Mouse (Mus musculus): Measurements from ENCODE around the gene Usp3. TPM values are rescaled to one million over a fixed set of nuclear protein-coding genes. Genes with fewer than 3 reads are reported as not detected.
A peak's percentile ranks its signal among the peaks of the same experiment; 100 is the strongest.

Gene Usp3
- polyA plus RNA-seq (2015; fragmentation: Nextera tagmentation; extraction: Ambion mirVana) = 51.4 and 57.1 TPM in 2 replicates

DNA sequence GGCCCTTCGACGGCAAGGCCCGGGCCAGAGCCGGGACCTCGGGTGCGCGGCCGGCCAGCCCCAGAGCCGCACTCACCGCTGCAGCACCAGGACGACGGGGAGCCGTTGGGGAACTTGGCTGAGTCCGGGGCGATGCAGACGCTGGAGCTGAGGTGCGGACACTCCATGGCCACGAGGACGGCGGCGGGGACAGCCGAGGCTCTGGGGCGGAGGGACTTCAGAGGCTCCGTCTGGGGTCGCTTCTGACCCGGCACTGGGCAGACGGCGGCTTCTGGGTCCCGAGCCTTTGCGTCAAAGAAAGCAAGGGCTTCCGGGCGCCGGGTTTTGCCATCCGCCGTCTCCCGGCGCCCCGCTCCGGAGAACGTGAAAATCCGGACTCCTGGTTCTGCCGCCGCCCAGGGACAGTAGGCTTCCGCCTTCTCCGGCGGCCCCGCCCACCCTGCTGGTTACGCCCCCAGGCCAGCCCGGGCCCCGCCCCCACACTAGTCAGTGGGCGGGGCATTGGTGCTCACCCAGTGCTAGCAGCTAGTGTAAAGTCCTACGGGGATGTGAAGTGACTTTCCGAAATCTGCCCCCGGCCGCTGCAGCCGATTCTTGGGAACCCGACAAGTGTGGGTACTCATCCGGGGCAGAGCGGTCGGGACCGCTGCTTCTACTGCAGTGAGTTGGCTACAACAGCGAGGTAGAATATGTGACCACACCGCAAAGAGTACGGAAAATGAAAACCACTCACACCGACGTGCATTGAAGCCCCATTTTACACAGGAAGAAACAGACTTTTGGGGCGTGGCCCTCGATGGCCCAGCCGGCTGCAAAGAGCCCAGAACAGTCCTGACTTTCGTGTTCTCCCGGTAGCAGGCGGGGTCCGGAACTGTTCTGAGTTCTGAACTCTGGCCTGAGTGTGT, at the start of gene Usp3:
Usp3 (minus strand) TSS at position 435 of the 905 bp plus-strand sequence.
- no peaks in the 10 kb centered on the region for H3K27me3 ChIP-seq
- H3K4me3 ChIP-seq = peak within 1 kb of the TSS; percentile 80
- peak within 1 kb of the TSS; percentile 89 for H3K9ac ChIP-seq
- no peaks in the 10 kb centered on the region for H3K9me3 ChIP-seq
- no peaks in the 10 kb centered on the region for H3K36me3 ChIP-seq
- under 1% methylated on average over 73 of the region's 73 CpGs for WGBS
- H3K27ac ChIP-seq = peak within 1 kb of the TSS; percentile 93
- H3K4me1 ChIP-seq = peaks cover 44% of the 10 kb centered on the region
- peak; percentile 93 for ATAC-seq (ENCODE audit: borderline replicate concordance, extremely low read depth, low FRiP score, low TSS enrichment)
- H3K4me2 ChIP-seq = peak within 1 kb of the TSS; percentile 80

GRCm38 (mm10) chr9:66640491-66640890, 47.5 kb upstream of the Usp3 start:
- H3K27ac ChIP-seq = no peak overlapping the region
- H3K4me1 ChIP-seq = no peaks in the 10 kb centered on the region
- no peak overlapping the region for H3K4me2 ChIP-seq
- no peaks in the 10 kb centered on the region for H3K9me3 ChIP-seq
- H3K36me3 ChIP-seq = no peaks in the 10 kb centered on the region
- WGBS = 74% methylated on average over 7 of the region's 7 CpGs
- no peak overlapping the region for H3K9ac ChIP-seq
- ATAC-seq (ENCODE audit: borderline replicate concordance, extremely low read depth, low FRiP score, low TSS enrichment) = no peak
- no peaks in the 10 kb centered on the region for H3K27me3 ChIP-seq
- no peak overlapping the region for H3K4me3 ChIP-seq

- no peak overlapping the region for H3K9ac ChIP-seq
- H3K9me3 ChIP-seq = no peaks in the 10 kb centered on the region
- 86% methylated on average over 2 of the region's 2 CpGs for WGBS
- no peak for ATAC-seq (ENCODE audit: borderline replicate concordance, extremely low read depth, low FRiP score, low TSS enrichment)
- no peaks in the 10 kb centered on the region for H3K4me1 ChIP-seq
- no peaks in the 10 kb centered on the region for H3K36me3 ChIP-seq
- H3K27ac ChIP-seq = no peak overlapping the region
- H3K27me3 ChIP-seq = no peaks in the 10 kb centered on the region
- no peak overlapping the region for H3K4me2 ChIP-seq
- no peak overlapping the region for H3K4me3 ChIP-seq
Observed at GRCm38 (mm10) chr9:66639626-66640025, 46.7 kb upstream of the Usp3 start.

- Histone ChIP-seq H3K36me3 (no peaks in the 10 kb centered on the region), H3K9me3 (no peaks in the 10 kb centered on the region), H3K9ac (no peak overlapping the region), H3K4me1 (peaks cover 11% of the 10 kb centered on the region; the same call in 1 of the 2 replicates), H3K27me3 (no peaks in the 10 kb centered on the region), H3K27ac (no peak overlapping the region), H3K4me2 (no peak overlapping the region), H3K4me3 (no peak overlapping the region)
- no peak for ATAC-seq (ENCODE audit: borderline replicate concordance, extremely low read depth, low FRiP score, low TSS enrichment)
- 72% methylated on average over 1 of the region's 1 CpGs for WGBS
Observed at GRCm38 (mm10) chr9:66632441-66632840, 39.5 kb upstream of the Usp3 start.

GRCm38 (mm10) chr9:66630931-66631330, 38.0 kb upstream of the Usp3 start:
- no peaks in the 10 kb centered on the region for H3K36me3 ChIP-seq
- no peak overlapping the region for H3K4me2 ChIP-seq
- no peak overlapping the region for H3K27ac ChIP-seq
- peaks cover 21% of the 10 kb centered on the region for H3K4me1 ChIP-seq
- no peaks in the 10 kb centered on the region for H3K27me3 ChIP-seq
- H3K4me3 ChIP-seq = no peak overlapping the region
- no peak for ATAC-seq (ENCODE audit: borderline replicate concordance, extremely low read depth, low FRiP score, low TSS enrichment)
- no peak overlapping the region for H3K9ac ChIP-seq
- WGBS = 20% methylated on average over 1 of the region's 1 CpGs
- H3K9me3 ChIP-seq = no peaks in the 10 kb centered on the region

DNA sequence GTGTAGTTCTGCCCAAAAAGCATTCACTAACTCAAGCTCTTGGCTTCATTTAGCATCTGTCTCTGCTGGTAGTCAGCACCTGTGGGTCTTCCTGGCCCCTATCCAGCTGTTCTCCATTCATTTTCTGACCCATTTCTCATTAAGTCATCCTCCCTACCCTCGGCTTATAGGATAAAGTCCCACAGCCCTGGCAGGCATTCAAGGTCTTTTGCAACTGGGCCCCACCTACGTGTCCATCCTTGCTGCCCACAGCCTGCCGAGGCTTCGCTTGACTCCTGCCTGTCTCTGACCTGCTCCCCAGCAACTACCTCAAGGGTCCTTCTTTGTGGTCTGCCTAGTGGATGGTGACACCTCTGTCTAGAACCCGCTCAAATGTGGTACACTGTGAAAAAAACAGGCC, 33.7 kb upstream of the Usp3 start:
- Histone ChIP-seq H3K4me2 (no peak overlapping the region), H3K9me3 (no peaks in the 10 kb centered on the region), H3K4me1 (peaks cover 31% of the 10 kb centered on the region), H3K27me3 (no peaks in the 10 kb centered on the region), H3K9ac (no peak overlapping the region), H3K36me3 (no peaks in the 10 kb centered on the region), H3K4me3 (no peak overlapping the region), H3K27ac (peak overlapping the region; percentile 45; the same call in 1 of the 2 replicates)
- ATAC-seq (ENCODE audit: borderline replicate concordance, extremely low read depth, low FRiP score, low TSS enrichment) = no peak
- 67% methylated on average over 5 of the region's 5 CpGs for WGBS

DNA sequence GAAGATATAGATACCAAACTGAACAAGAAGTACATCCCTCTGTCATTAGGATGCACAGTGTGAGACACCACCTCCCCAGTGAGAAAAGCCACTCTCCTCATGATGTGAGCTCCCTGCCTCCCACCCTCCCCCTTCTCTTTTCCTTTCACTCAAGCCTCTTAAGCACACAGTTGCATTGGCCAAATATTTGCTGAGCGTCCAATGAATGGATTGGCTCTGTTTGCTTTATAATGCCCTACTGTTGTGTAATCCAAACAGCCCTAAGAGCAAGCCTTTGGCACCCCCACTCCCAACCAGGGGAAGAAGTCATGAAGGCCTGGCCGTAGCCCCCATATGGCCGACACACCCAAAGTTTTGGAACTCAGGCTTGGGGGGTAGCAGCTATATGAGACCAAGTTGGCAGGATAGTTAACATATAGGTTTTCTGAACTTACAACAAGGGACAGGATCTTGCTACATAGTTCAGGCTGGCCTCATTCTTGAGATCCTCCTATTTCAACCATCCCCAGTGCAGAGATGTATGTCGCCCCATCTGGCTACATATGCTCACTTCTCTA, 33.1 kb upstream of the Usp3 start:
- Histone ChIP-seq H3K4me1 (peaks cover 35% of the 10 kb centered on the region), H3K27me3 (no peaks in the 10 kb centered on the region), H3K27ac (peak overlapping the region; percentile 45; the same call in 1 of the 2 replicates), H3K9ac (no peak overlapping the region), H3K9me3 (no peaks in the 10 kb centered on the region), H3K4me2 (no peak overlapping the region), H3K4me3 (no peak overlapping the region), H3K36me3 (no peaks in the 10 kb centered on the region)
- peak; percentile 49 for ATAC-seq (ENCODE audit: borderline replicate concordance, extremely low read depth, low FRiP score, low TSS enrichment)
- WGBS = 55% methylated on average over 4 of the region's 4 CpGs

DNA sequence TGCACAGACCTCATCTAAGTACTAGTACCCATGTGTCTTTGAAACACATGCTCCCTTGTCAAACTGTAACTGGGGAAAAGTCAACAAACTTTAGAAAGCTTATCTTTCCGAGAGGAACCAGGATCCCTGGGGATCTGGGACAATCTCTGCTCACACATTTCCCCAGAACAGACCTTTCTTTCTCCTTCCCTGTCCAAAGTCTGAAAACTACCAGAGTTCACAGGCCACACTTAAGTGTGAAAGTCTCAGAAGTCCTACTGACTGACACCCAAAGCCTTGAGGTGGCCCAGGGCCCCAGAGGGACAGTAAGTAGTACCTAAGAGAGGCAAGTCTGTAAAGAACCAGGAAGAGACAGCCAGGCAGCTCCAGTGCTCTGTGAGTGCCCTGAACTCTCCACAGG, 31.9 kb upstream of the Usp3 start:
- H3K4me3 ChIP-seq = no peak overlapping the region
- no peak for ATAC-seq (ENCODE audit: borderline replicate concordance, extremely low read depth, low FRiP score, low TSS enrichment)

GRCm38 (mm10) chr9:66623627-66624026, 30.7 kb upstream of the Usp3 start:
- Histone ChIP-seq H3K27me3 (no peaks in the 10 kb centered on the region), H3K4me1 (peaks cover 41% of the 10 kb centered on the region), H3K36me3 (no peaks in the 10 kb centered on the region), H3K9ac (no peak overlapping the region), H3K9me3 (no peaks in the 10 kb centered on the region), H3K27ac (no peak overlapping the region), H3K4me2 (no peak overlapping the region), H3K4me3 (no peak overlapping the region)
- 100% methylated on average over 1 of the region's 1 CpGs for WGBS
- ATAC-seq (ENCODE audit: borderline replicate concordance, extremely low read depth, low FRiP score, low TSS enrichment) = no peak

More for the DNA sequence above, 31.9 kb upstream of the Usp3 start:
- WGBS = 21% methylated on average over 1 of the region's 1 CpGs
- H3K27me3 ChIP-seq = no peaks in the 10 kb centered on the region
- H3K36me3 ChIP-seq = no peaks in the 10 kb centered on the region
- peak overlapping the region; percentile 61 for H3K27ac ChIP-seq
- peaks cover 41% of the 10 kb centered on the region for H3K4me1 ChIP-seq
- H3K9ac ChIP-seq = no peak overlapping the region
- H3K9me3 ChIP-seq = no peaks in the 10 kb centered on the region
- H3K4me2 ChIP-seq = no peak overlapping the region

- Histone ChIP-seq H3K4me3 (no peak overlapping the region), H3K4me1 (peaks cover 30% of the 10 kb centered on the region), H3K27me3 (no peaks in the 10 kb centered on the region), H3K4me2 (peak overlapping the region; percentile 26; the same call in 1 of the 2 replicates), H3K9ac (no peak overlapping the region), H3K36me3 (no peaks in the 10 kb centered on the region), H3K27ac (peak overlapping the region; percentile 74), H3K9me3 (no peaks in the 10 kb centered on the region)
- WGBS = 2% methylated on average over 6 of the region's 6 CpGs
- peak; percentile 85; the same call in 1 of the 2 replicates for ATAC-seq (ENCODE audit: borderline replicate concordance, extremely low read depth, low FRiP score, low TSS enrichment)
Observed at GRCm38 (mm10) chr9:66620581-66620981, 27.6 kb upstream of the Usp3 start.

GRCm38 (mm10) chr9:66620055-66620454, 27.1 kb upstream of the Usp3 start:
- H3K4me1 ChIP-seq = peaks cover 29% of the 10 kb centered on the region
- ATAC-seq (ENCODE audit: borderline replicate concordance, extremely low read depth, low FRiP score, low TSS enrichment) = no peak
- no peaks in the 10 kb centered on the region for H3K9me3 ChIP-seq
- no peaks in the 10 kb centered on the region for H3K27me3 ChIP-seq
- H3K4me2 ChIP-seq = peak overlapping the region; percentile 26; the same call in 1 of the 2 replicates
- H3K9ac ChIP-seq = no peak overlapping the region
- no peaks in the 10 kb centered on the region for H3K36me3 ChIP-seq
- no peak overlapping the region for H3K4me3 ChIP-seq
- 33% methylated on average over 1 of the region's 1 CpGs for WGBS
- peak overlapping the region; percentile 74 for H3K27ac ChIP-seq

GRCm38 (mm10) chr9:66617812-66618211, 24.9 kb upstream of the Usp3 start:
- no peaks in the 10 kb centered on the region for H3K36me3 ChIP-seq
- no peak overlapping the region for H3K27ac ChIP-seq
- peaks cover 28% of the 10 kb centered on the region for H3K4me1 ChIP-seq
- H3K9ac ChIP-seq = no peak overlapping the region
- no peak for ATAC-seq (ENCODE audit: borderline replicate concordance, extremely low read depth, low FRiP score, low TSS enrichment)
- H3K27me3 ChIP-seq = no peaks in the 10 kb centered on the region
- H3K9me3 ChIP-seq = no peaks in the 10 kb centered on the region
- 90% methylated on average over 2 of the region's 2 CpGs for WGBS
- H3K4me2 ChIP-seq = no peak overlapping the region
- no peak overlapping the region for H3K4me3 ChIP-seq
